Mouse (Mus musculus): ENCODE data around the gene Myo9a. TPM values are rescaled to one million over a fixed set of nuclear protein-coding genes. Genes with fewer than 3 reads are reported as not detected.

Myo9a gene
- total and polyA plus RNA-seq, 3 experiments: 3.3 to 131 (median 4.5) TPM

DNA sequence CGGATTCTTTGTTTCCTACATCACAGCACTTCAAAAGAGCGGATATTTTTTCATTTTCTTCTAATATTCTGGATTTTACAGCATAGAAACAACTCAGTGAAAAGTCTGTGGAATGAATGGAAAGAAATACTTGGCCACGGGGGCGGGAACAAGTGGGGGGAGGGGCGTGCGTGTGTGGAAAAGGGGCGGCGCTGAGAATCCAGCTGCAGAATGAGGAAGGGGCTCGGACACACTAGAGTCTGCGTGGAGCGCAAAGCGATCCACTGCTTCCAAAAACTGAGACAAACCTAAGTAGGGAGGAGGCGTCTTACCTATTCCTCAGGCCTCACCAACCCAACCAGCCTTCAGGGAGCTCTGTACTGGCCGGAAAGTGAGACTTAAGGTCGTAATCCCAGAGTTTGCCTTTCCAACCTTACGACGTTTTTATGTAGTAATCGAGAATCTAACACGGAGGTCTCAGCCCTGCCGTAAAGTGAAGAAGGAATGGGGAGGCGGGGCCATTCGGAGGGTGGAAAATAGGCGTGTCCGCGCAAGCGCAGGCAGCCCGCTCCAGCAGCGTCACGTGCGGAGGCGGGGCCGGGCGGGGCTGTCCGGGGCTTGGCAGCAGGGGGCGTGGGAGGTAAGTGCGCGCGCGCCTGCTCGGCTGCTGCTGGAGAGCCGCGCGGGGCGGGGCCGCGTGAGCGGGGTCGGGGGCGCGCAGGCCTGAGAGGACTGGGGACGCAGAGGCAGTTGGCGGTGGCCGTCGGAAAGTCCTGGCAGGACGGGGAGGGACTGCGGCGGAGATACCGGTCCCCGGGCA, at the start of gene Myo9a, which contains the start of gene Senp8 (continued):
- TF ChIP-seq UBTF (IDR thresholded peaks at IDR 0.05; ENCODE audit: borderline replicate concordance, insufficient read depth, low read depth, low read length) (no peak), NRF1 (IDR thresholded peaks at IDR 0.05; ENCODE audit: insufficient read depth, low read depth, low read length, poor library complexity, severe bottlenecking) (peak; percentile 95), MXI1 (IDR thresholded peaks at IDR 0.05; ENCODE audit: low read depth, low read length) (peak; percentile 54), POLR2AphosphoS2 (IDR thresholded peaks at IDR 0.05; ENCODE audit: low read length) (peak; percentile 93), NELFE (IDR thresholded peaks at IDR 0.05; ENCODE audit: low read depth, low read length) (peak; percentile 92)

DNA sequence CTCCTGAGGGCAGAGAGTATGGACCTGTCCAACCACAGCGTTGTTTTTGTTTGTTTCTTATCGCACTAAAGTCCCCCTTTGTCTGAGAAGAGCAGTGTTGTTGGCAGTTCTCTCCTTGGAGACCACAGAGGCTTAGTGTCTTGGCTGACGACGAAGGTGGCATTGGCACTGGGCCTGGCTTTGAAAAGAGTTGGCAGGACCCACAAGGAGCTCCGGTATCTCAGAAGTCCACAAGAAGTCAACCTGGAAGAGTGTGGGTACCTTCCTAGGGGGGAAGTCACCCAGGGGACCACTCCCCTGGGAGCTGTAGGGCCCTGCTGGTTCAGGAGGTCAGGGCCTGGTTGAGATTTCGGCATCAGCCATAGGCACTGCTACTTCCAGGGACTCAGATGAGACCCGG, 49.6 kb upstream of the Myo9a start:
- no peaks in the 10 kb centered on the region for H3K79me2 ChIP-seq (ENCODE audit: control insufficient read depth, insufficient read depth, low read length, poor library complexity)
- peaks cover 2 to 3% of the 10 kb centered on the region in 2 experiments; a peak in 3 of 4 replicates for H3K27me3 ChIP-seq (ENCODE audit: control insufficient read depth in 1 of 2, insufficient read depth in 2 of 2, low read length in 2 of 2)
- no peak overlapping the region for H3K27ac ChIP-seq (ENCODE audit: control insufficient read depth, low read depth, low read length)
- no peak overlapping the region for H3K4me3 ChIP-seq (ENCODE audit: control insufficient read depth in 1 of 2, insufficient read depth in 1 of 2, low read depth in 2 of 2, low read length in 2 of 2)
- no peaks in the 10 kb centered on the region for H3K9me3 ChIP-seq (replicated peaks; ENCODE audit: insufficient read depth, low read length)
- TF ChIP-seq BHLHE40 (IDR thresholded peaks at IDR 0.05; ENCODE audit: borderline replicate concordance, low read depth, low read length) (no peak), USF1 (IDR thresholded peaks at IDR 0.05; ENCODE audit: low read depth, low read length) (no peak), CHD1 (IDR thresholded peaks at IDR 0.05; ENCODE audit: low read depth, low read length) (no peak), POLR2AphosphoS5 (IDR thresholded peaks at IDR 0.05; ENCODE audit: borderline replicate concordance, low read depth, low read length) (no peak), TBP (IDR thresholded peaks at IDR 0.05; ENCODE audit: low read depth, low read length) (no peak), USF2 (IDR thresholded peaks at IDR 0.05; ENCODE audit: borderline replicate concordance in 1 of 2, insufficient read depth in 1 of 2, low read depth in 1 of 2, low read length in 2 of 2) (no peak)
- no peaks in the 10 kb centered on the region for H3K4me1 ChIP-seq (ENCODE audit: control insufficient read depth in 1 of 2, insufficient read depth in 2 of 2, low read length in 2 of 2)
- no peak overlapping the region for H3K9ac ChIP-seq (ENCODE audit: control insufficient read depth, low read depth, low read length, poor library complexity, severe bottlenecking)
- H3K36me3 ChIP-seq (ENCODE audit: control insufficient read depth in 1 of 2, insufficient read depth in 2 of 2, low read length in 2 of 2): no peaks in the 10 kb centered on the region
- no peak for DNase-seq (ENCODE audit: low read depth, low spot score)

DNA sequence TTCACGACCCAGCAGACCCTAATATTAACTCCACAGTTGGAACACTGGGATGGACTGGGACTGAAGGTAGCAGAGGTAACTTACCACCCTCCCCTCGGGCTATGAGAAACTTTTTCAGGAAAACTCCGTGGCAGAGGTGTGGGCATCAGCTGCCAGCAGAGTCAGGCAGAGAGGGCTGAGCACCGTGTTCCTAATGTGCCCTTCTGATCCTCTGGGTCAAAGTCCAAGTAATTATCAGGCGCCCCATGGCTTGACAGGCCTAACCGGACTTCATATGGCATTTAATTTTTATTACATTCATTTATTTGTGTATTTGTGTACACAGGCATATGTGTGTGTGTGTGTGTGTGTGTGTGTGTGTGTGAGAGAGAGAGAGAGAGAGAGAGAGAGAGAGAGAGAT, 47.6 kb upstream of the Myo9a start:
- TF ChIP-seq MEF2A (IDR thresholded peaks at IDR 0.05; ENCODE audit: extremely low read depth, insufficient replicate concordance, low read depth, low read length, poor library complexity, severe bottlenecking) (no peak), RCOR1 (IDR thresholded peaks at IDR 0.05; ENCODE audit: low read depth, low read length) (no peak), USF2 (IDR thresholded peaks at IDR 0.05; ENCODE audit: borderline replicate concordance in 1 of 2, insufficient read depth in 1 of 2, low read depth in 1 of 2, low read length in 2 of 2) (no peak), SMC3 (IDR thresholded peaks at IDR 0.05; ENCODE audit: low read depth, low read length) (no peak), MYB (IDR thresholded peaks at IDR 0.05; ENCODE audit: low read depth, low read length) (no peak), GABPA (IDR thresholded peaks at IDR 0.05; ENCODE audit: low read depth, low read length) (no peak), ZNF384 (IDR thresholded peaks at IDR 0.05; ENCODE audit: low read depth, low read length) (no peak), USF1 (IDR thresholded peaks at IDR 0.05; ENCODE audit: low read depth, low read length) (no peak), TAL1 (IDR thresholded peaks at IDR 0.05; ENCODE audit: low read length) (no peak), UBTF (IDR thresholded peaks at IDR 0.05; ENCODE audit: borderline replicate concordance, insufficient read depth, low read depth, low read length) (no peak), TCF12 (IDR thresholded peaks at IDR 0.05; ENCODE audit: low read depth, low read length) (no peak), CHD2 (IDR thresholded peaks at IDR 0.05; ENCODE audit: low read length) (no peak), POLR2AphosphoS5 (IDR thresholded peaks at IDR 0.05; ENCODE audit: borderline replicate concordance, low read depth, low read length) (no peak), GATA1 (IDR thresholded peaks at IDR 0.05; ENCODE audit: low read depth, low read length) (no peak), POLR2A (IDR thresholded peaks at IDR 0.05; ENCODE audit: control insufficient read depth in 1 of 2, insufficient read depth in 1 of 2, low read depth in 1 of 2, low read length in 2 of 2, poor library complexity in 1 of 2) (no peak), HCFC1 (IDR thresholded peaks at IDR 0.05; ENCODE audit: low read depth, low read length) (no peak), MAX (IDR thresholded peaks at IDR 0.05; ENCODE audit: low read length) (no peak), CTCF (IDR thresholded peaks at IDR 0.05 in 2 of 3, conservative IDR thresholded peaks at IDR 0.05 in 1 of 3; ENCODE audit: control insufficient read depth in 1 of 3, insufficient read depth in 1 of 3, low read depth in 2 of 3, low read length in 3 of 3, poor library complexity in 1 of 3, severe bottlenecking in 1 of 3) (no peak), KAT2A (conservative IDR thresholded peaks at IDR 0.05; ENCODE audit: low read depth, low read length) (no peak)
- Histone ChIP-seq H3K9ac (ENCODE audit: control insufficient read depth, low read depth, low read length, poor library complexity, severe bottlenecking) (no peak overlapping the region), H3K27me3 (ENCODE audit: control insufficient read depth in 1 of 2, insufficient read depth in 2 of 2, low read length in 2 of 2) (peaks cover 1 to 2% of the 10 kb centered on the region in 2 experiments; a peak in 2 of 4 replicates), H3K27ac (ENCODE audit: control insufficient read depth, low read depth, low read length) (no peak overlapping the region), H3K4me3 (ENCODE audit: control insufficient read depth in 1 of 2, insufficient read depth in 1 of 2, low read depth in 2 of 2, low read length in 2 of 2) (no peak overlapping the region), H3K9me3 (replicated peaks; ENCODE audit: insufficient read depth, low read length) (no peaks in the 10 kb centered on the region), H3K79me2 (ENCODE audit: control insufficient read depth, insufficient read depth, low read length, poor library complexity) (no peaks in the 10 kb centered on the region), H3K4me1 (ENCODE audit: control insufficient read depth in 1 of 2, insufficient read depth in 2 of 2, low read length in 2 of 2) (peaks cover 2 to 8% of the 10 kb centered on the region in 2 experiments; a peak in 3 of 4 replicates), H3K36me3 (ENCODE audit: control insufficient read depth in 1 of 2, insufficient read depth in 2 of 2, low read length in 2 of 2) (peaks cover 0 to 3% of the 10 kb centered on the region in 2 experiments; a peak in 2 of 4 replicates)
- DNase-seq (ENCODE audit: low read depth, low spot score): no peak
